Mouse (Mus musculus) brain, adult 2 months (tissue): ENCODE results near the gene Ppt1.
"Not testable (repeated sequence)": the region's sequence is repeated elsewhere in the genome, so short reads cannot be mapped to it uniquely, and the experiment has no call there.

Experiments
- DNase-seq: peaks from one replicate; pipeline ENCODE4 v3.0.0; 2011; ENCODE audit warnings: low read depth, low spot score

Ppt1 gene

GRCm38 (mm10) chr4:122835530-122836402 lies at the start of gene Ppt1:
Ppt1 (plus strand) TSS chr4:122836242.
- peak; percentile 96 for DNase-seq

GRCm38 (mm10) chr4:122789335-122790089 lies 46.5 kb upstream of the Ppt1 start:
- no peak for DNase-seq

GRCm38 (mm10) chr4:122808108-122808507 lies 27.9 kb upstream of the Ppt1 start:
- peak; percentile 82 for DNase-seq

GRCm38 (mm10) chr4:122811180-122811579 lies 24.9 kb upstream of the Ppt1 start:
- DNase-seq = no peak

GRCm38 (mm10) chr4:122811824-122812223 lies 24.2 kb upstream of the Ppt1 start:
- no peak for DNase-seq

GRCm38 (mm10) chr4:122816202-122816601 lies 19.8 kb upstream of the Ppt1 start:
- no peak for DNase-seq

GRCm38 (mm10) chr4:122820941-122821340 lies 15.1 kb upstream of the Ppt1 start:
- DNase-seq = not testable (repeated sequence)

GRCm38 (mm10) chr4:122827651-122828050 lies 8.4 kb upstream of the Ppt1 start:
- DNase-seq = no peak

- no peak for DNase-seq
Measured at GRCm38 (mm10) chr4:122829339-122829738, 6.7 kb upstream of the Ppt1 start.

- DNase-seq = peak; percentile 22
Measured at GRCm38 (mm10) chr4:122831888-122832287, 4.2 kb upstream of the Ppt1 start.

- peak; percentile 46 for DNase-seq
Measured at GRCm38 (mm10) chr4:122836403-122836775, 347 bp downstream of the Ppt1 start.

GRCm38 (mm10) chr4:122837180-122837730 lies 1.2 kb downstream of the Ppt1 start:
- DNase-seq = no peak

GRCm38 (mm10) chr4:122837994-122838393 lies 2.0 kb downstream of the Ppt1 start:
- DNase-seq = no peak

- DNase-seq = peak; percentile 48
Measured at GRCm38 (mm10) chr4:122838416-122838815, 2.4 kb downstream of the Ppt1 start.

- no peak for DNase-seq
Measured at GRCm38 (mm10) chr4:122848150-122848621, 12.1 kb downstream of the Ppt1 start.

GRCm38 (mm10) chr4:122851535-122851934 lies 15.5 kb downstream of the Ppt1 start:
- no peak for DNase-seq

- DNase-seq = no peak
Measured at GRCm38 (mm10) chr4:122853691-122854090, 17.6 kb downstream of the Ppt1 start.

- no peak for DNase-seq
Measured at GRCm38 (mm10) chr4:122854770-122855169, 18.7 kb downstream of the Ppt1 start.

- no peak for DNase-seq
Measured at GRCm38 (mm10) chr4:122857909-122858308, 21.9 kb downstream of the Ppt1 start.

- no peak for DNase-seq
Measured at GRCm38 (mm10) chr4:122859096-122859674, 23.1 kb downstream of the Ppt1 start.

GRCm38 (mm10) chr4:122861836-122862235 lies 25.8 kb downstream of the Ppt1 start:
- peak; percentile 53 for DNase-seq

- DNase-seq = no peak
Measured at GRCm38 (mm10) chr4:122868041-122868440, 32.0 kb downstream of the Ppt1 start.
